Mouse (Mus musculus): ENCODE measurements around the gene Nedd8. TPM values are rescaled to one million over a fixed set of nuclear protein-coding genes. Genes with fewer than 3 reads are reported as not detected.

Nedd8 gene
- polyA plus RNA-seq, 1 experiment: 222 TPM

- TF ChIP-seq POLR2A (IDR thresholded peaks at IDR 0.05; ENCODE audit: control insufficient read depth, low read depth, low read length) (no peak), CTCF (IDR thresholded peaks at IDR 0.05; ENCODE audit: control insufficient read depth, insufficient read depth, insufficient replicate concordance, low read depth, low read length) (no peak)
- no peaks in the 10 kb centered on the region for H3K27me3 ChIP-seq (ENCODE audit: control insufficient read depth, insufficient read depth, low read length)
Observed at GRCm38 (mm10) chr14:55701131-55701530, 29.2 kb upstream of the Nedd8 start.

GRCm38 (mm10) chr14:55697226-55697625, 25.3 kb upstream of the Nedd8 start:
- H3K27me3 ChIP-seq (ENCODE audit: control insufficient read depth, insufficient read depth, low read length): no peaks in the 10 kb centered on the region
- no peaks in the 10 kb centered on the region for H3K4me1 ChIP-seq (ENCODE audit: control insufficient read depth, insufficient read depth, low read length)
- H3K36me3 ChIP-seq (ENCODE audit: control insufficient read depth, insufficient read depth, low read length): no peaks in the 10 kb centered on the region
- no peak overlapping the region for H3K4me3 ChIP-seq (ENCODE audit: control insufficient read depth, low read depth, low read length)
- TF ChIP-seq CTCF (IDR thresholded peaks at IDR 0.05; ENCODE audit: control insufficient read depth, insufficient read depth, insufficient replicate concordance, low read depth, low read length) (no peak), POLR2A (IDR thresholded peaks at IDR 0.05; ENCODE audit: control insufficient read depth, low read depth, low read length) (no peak)
- no peak overlapping the region for H3K27ac ChIP-seq (ENCODE audit: control insufficient read depth, insufficient read depth, low read depth, low read length)

More at GRCm38 (mm10) chr14:55701131-55701530, 29.2 kb upstream of the Nedd8 start:
- Histone ChIP-seq H3K27ac (ENCODE audit: control insufficient read depth, insufficient read depth, low read depth, low read length) (no peak overlapping the region), H3K36me3 (ENCODE audit: control insufficient read depth, insufficient read depth, low read length) (no peaks in the 10 kb centered on the region), H3K4me1 (ENCODE audit: control insufficient read depth, insufficient read depth, low read length) (no peaks in the 10 kb centered on the region), H3K4me3 (ENCODE audit: control insufficient read depth, low read depth, low read length) (no peak overlapping the region)

GRCm38 (mm10) chr14:55689433-55689832, 17.5 kb upstream of the Nedd8 start:
- Histone ChIP-seq H3K4me3 (ENCODE audit: control insufficient read depth, low read depth, low read length) (no peak overlapping the region), H3K36me3 (ENCODE audit: control insufficient read depth, insufficient read depth, low read length) (no peaks in the 10 kb centered on the region), H3K4me1 (ENCODE audit: control insufficient read depth, insufficient read depth, low read length) (no peaks in the 10 kb centered on the region), H3K27me3 (ENCODE audit: control insufficient read depth, insufficient read depth, low read length) (no peaks in the 10 kb centered on the region), H3K27ac (ENCODE audit: control insufficient read depth, insufficient read depth, low read depth, low read length) (no peak overlapping the region)
- no peak for TF ChIP-seq CTCF (IDR thresholded peaks at IDR 0.05; ENCODE audit: control insufficient read depth, insufficient read depth, insufficient replicate concordance, low read depth, low read length)

- Histone ChIP-seq H3K36me3 (ENCODE audit: control insufficient read depth, insufficient read depth, low read length) (peaks cover 1% of the 10 kb centered on the region; the same call in 1 of the 2 replicates), H3K4me1 (ENCODE audit: control insufficient read depth, insufficient read depth, low read length) (peaks cover 4% of the 10 kb centered on the region; the same call in 1 of the 2 replicates), H3K4me3 (ENCODE audit: control insufficient read depth, low read depth, low read length) (peak overlapping the region; percentile 97), H3K27ac (ENCODE audit: control insufficient read depth, insufficient read depth, low read depth, low read length) (peak overlapping the region; percentile 90), H3K27me3 (ENCODE audit: control insufficient read depth, insufficient read depth, low read length) (no peaks in the 10 kb centered on the region)
- TF ChIP-seq POLR2A (IDR thresholded peaks at IDR 0.05; ENCODE audit: control insufficient read depth, low read depth, low read length) (no peak), CTCF (IDR thresholded peaks at IDR 0.05; ENCODE audit: control insufficient read depth, insufficient read depth, insufficient replicate concordance, low read depth, low read length) (no peak)
Observed at GRCm38 (mm10) chr14:55682118-55682493, 10.2 kb upstream of the Nedd8 start.

- Histone ChIP-seq H3K27me3 (ENCODE audit: control insufficient read depth, insufficient read depth, low read length) (no peaks in the 10 kb centered on the region), H3K4me1 (ENCODE audit: control insufficient read depth, insufficient read depth, low read length) (peaks cover 4% of the 10 kb centered on the region; the same call in 1 of the 2 replicates), H3K4me3 (ENCODE audit: control insufficient read depth, low read depth, low read length) (peak within 1 kb of the TSS; percentile 97), H3K36me3 (ENCODE audit: control insufficient read depth, insufficient read depth, low read length) (peaks cover 6% of the 10 kb centered on the region), H3K27ac (ENCODE audit: control insufficient read depth, insufficient read depth, low read depth, low read length) (peak within 1 kb of the TSS; percentile 90)
- TF ChIP-seq CTCF (IDR thresholded peaks at IDR 0.05; ENCODE audit: control insufficient read depth, insufficient read depth, insufficient replicate concordance, low read depth, low read length): peak; percentile 71
- TF ChIP-seq POLR2A (IDR thresholded peaks at IDR 0.05; ENCODE audit: control insufficient read depth, low read depth, low read length): peak; percentile 51; the same call in 1 of the 2 replicates
Observed at GRCm38 (mm10) chr14:55681160-55682117, 9.5 kb upstream of the Nedd8 start, which contains the start of gene Tinf2. Tinf2 (minus strand) TSS chr14:55681820.

GRCm38 (mm10) chr14:55677615-55678014, 5.7 kb upstream of the Nedd8 start:
- Histone ChIP-seq H3K4me1 (ENCODE audit: control insufficient read depth, insufficient read depth, low read length) (peaks cover 4% of the 10 kb centered on the region; the same call in 1 of the 2 replicates), H3K27me3 (ENCODE audit: control insufficient read depth, insufficient read depth, low read length) (no peaks in the 10 kb centered on the region), H3K4me3 (ENCODE audit: control insufficient read depth, low read depth, low read length) (no peak overlapping the region), H3K27ac (ENCODE audit: control insufficient read depth, insufficient read depth, low read depth, low read length) (no peak overlapping the region), H3K36me3 (ENCODE audit: control insufficient read depth, insufficient read depth, low read length) (peaks cover 7% of the 10 kb centered on the region)
- TF ChIP-seq CTCF (IDR thresholded peaks at IDR 0.05; ENCODE audit: control insufficient read depth, insufficient read depth, insufficient replicate concordance, low read depth, low read length) (no peak), POLR2A (IDR thresholded peaks at IDR 0.05; ENCODE audit: control insufficient read depth, low read depth, low read length) (no peak)

GRCm38 (mm10) chr14:55672741-55673060, 777 bp upstream of the Nedd8 start:
- no peaks in the 10 kb centered on the region; the same call in 1 of the 2 replicates for H3K4me1 ChIP-seq (ENCODE audit: control insufficient read depth, insufficient read depth, low read length)
- H3K36me3 ChIP-seq (ENCODE audit: control insufficient read depth, insufficient read depth, low read length): peaks cover 6% of the 10 kb centered on the region
- H3K4me3 ChIP-seq (ENCODE audit: control insufficient read depth, low read depth, low read length): peak overlapping the region; percentile 99; the same call in 1 of the 2 replicates
- peak overlapping the region; percentile 93 for H3K27ac ChIP-seq (ENCODE audit: control insufficient read depth, insufficient read depth, low read depth, low read length)
- TF ChIP-seq POLR2A (IDR thresholded peaks at IDR 0.05; ENCODE audit: control insufficient read depth, low read depth, low read length) (no peak), CTCF (IDR thresholded peaks at IDR 0.05; ENCODE audit: control insufficient read depth, insufficient read depth, insufficient replicate concordance, low read depth, low read length) (no peak)
- no peaks in the 10 kb centered on the region for H3K27me3 ChIP-seq (ENCODE audit: control insufficient read depth, insufficient read depth, low read length)
